Mouse (Mus musculus): ENCODE data around the gene Brd4.

DNA sequence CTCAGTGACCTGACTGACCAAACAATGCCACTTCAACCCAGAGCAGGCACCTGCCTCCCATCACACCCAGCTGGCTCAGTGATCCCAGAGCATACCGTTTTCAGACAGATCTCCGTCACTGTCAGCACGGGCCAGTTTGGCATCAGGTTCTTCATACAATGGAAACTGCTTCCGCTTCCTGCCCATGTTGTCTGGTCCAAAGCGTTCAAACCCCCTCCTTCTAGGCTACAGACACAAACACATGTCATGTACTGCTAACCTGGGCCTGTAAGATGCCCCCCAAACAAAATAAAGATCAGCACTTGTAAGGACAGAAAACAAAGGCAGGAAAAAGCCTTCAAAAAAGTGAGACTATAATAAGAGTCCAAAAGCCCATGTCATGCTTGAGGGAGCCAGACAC, 31.0 kb upstream of the Brd4 start:
- TF ChIP-seq EP300 (optimal IDR thresholded peaks at IDR 0.05) (no peak), CTCF (IDR thresholded peaks at IDR 0.05; ENCODE audit: low read depth) (no peak)
